Mouse (Mus musculus) stomach, embryonic 16.5 days (tissue): ENCODE results near the gene Asap3. TPM values are rescaled to one million over a fixed set of nuclear protein-coding genes. Genes with fewer than 3 reads are reported as not detected.

Source experiments
- ATAC-seq: fragments of 200-750 bp; cut with Nextera tagmentation; 2 replicates; pipeline ENCODE4 v1.8.0; 2017; ENCODE audit warnings: moderate number of reproducible peaks, moderate TSS enrichment; ENCODE audit not compliant: insufficient read depth, low FRiP score
- H3K27ac ChIP-seq: fragments of 300-500 bp; sonication (generic); 2 replicates; pipeline ENCODE4 v1.5.1; 2014; ENCODE audit warnings: low read length
- H3K27me3 ChIP-seq: fragments of 300-500 bp; sonication (generic); 2 replicates; pipeline ENCODE4 v1.6.1; 2014; ENCODE audit warnings: low read length, control low read depth, mixed read lengths; ENCODE audit not compliant: control insufficient read depth, insufficient read depth
- H3K36me3 ChIP-seq: fragments of 300-500 bp; sonication (generic); 2 replicates; pipeline ENCODE4 v1.6.1; 2014; ENCODE audit warnings: low read length; ENCODE audit not compliant: control insufficient read depth, insufficient read depth
- H3K4me1 ChIP-seq: fragments of 300-500 bp; sonication (generic); 2 replicates; pipeline ENCODE4 v1.6.1; 2014; ENCODE audit warnings: low read length, control low read depth, mixed read lengths; ENCODE audit not compliant: control insufficient read depth, insufficient read depth
- H3K4me2 ChIP-seq: fragments of 300-500 bp; sonication (generic); 2 replicates; pipeline ENCODE4 v1.6.1; 2014; ENCODE audit warnings: low read depth, low read length, mixed read lengths
- H3K4me3 ChIP-seq: fragments of 300-500 bp; sonication (generic); replicated peaks from 2 replicates; pipeline ENCODE4 v1.5.1; 2014; ENCODE audit warnings: mild to moderate bottlenecking, low read length
- H3K9ac ChIP-seq: fragments of 300-500 bp; sonication (generic); 2 replicates; pipeline ENCODE4 v1.6.1; 2014; ENCODE audit warnings: low read length
- H3K9me3 ChIP-seq: fragments of 300-500 bp; sonication (generic); replicated peaks from 2 replicates; pipeline ENCODE4 v1.6.1; 2016; ENCODE audit warnings: low read length, control low read depth; ENCODE audit not compliant: control insufficient read depth
- WGBS: fragments of 180-500 bp; shearing (Covaris S2); extraction: QIAGEN DNeasy Blood & Tissue Kit; methylation state at CpG from one replicate; pipeline ENCODE4 v1.1.7; 2014; 5-methylcytosine and 5-hydroxymethylcytosine counted together
- polyA plus RNA-seq: library from polyadenylated mRNA; unstranded; fragments of >200 nt; fragmentation: Nextera tagmentation; extraction: Ambion mirVana; gene quantifications from 2 replicates; pipeline ENCODE4 v1.2.1, GENCODE M21; 2015

Asap3 gene
- polyA plus RNA-seq, 1 experiment from 2014 or later: 7.0 TPM

DNA sequence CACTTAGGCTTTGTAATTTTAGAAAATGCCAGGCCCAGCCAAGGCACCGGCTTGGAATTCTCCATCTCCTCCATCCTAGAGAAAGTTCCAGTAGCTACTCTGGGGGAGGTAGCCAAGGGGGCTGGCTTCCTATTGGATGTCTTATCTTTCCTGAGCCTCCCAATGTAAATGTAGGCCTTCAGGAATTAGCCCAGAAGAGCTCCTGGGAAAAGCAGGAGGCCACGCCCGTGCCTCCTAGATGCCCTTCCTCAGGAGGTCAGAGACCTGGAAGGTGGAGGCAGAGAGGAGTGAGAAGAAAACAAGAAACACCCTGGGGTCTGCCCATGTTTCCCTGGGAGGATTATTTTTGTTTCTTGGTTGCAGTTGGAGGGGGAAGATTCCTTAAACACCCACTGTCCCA lies 12.6 kb upstream of the Asap3 start:
- H3K9ac ChIP-seq: no peak overlapping the region
- no peaks in the 10 kb centered on the region for H3K27me3 ChIP-seq
- H3K4me1 ChIP-seq: no peaks in the 10 kb centered on the region; the same call in 1 of the 2 replicates
- no peak overlapping the region for H3K27ac ChIP-seq
- H3K4me3 ChIP-seq: no peak overlapping the region
- ATAC-seq: no peak
- 71% methylated on average over 3 of the region's 3 CpGs for WGBS
- H3K9me3 ChIP-seq: no peaks in the 10 kb centered on the region
- H3K36me3 ChIP-seq: no peaks in the 10 kb centered on the region
- H3K4me2 ChIP-seq: no peak overlapping the region

DNA sequence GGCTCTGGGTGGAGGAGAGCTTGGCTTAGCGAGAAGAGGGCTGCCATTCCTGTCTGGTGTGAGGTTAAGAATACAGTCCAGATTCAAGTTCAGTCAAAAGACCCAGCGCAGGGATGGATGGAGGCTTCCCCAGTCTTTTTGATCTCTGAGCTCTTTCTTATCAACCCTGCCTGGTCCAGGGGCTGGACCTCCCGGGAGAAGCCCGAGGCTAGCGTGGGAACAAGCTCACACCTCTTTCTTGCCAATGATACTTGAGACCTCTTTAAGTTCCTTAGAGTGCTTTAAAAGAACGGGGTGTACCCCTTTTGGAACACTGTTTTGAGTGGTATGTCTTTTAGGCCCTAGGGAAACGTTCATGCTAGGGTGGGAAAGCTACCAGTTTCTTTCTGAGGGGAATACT lies 11.1 kb upstream of the Asap3 start:
- no peaks in the 10 kb centered on the region for H3K27me3 ChIP-seq
- H3K36me3 ChIP-seq: no peaks in the 10 kb centered on the region
- WGBS: 55% methylated on average over 7 of the region's 7 CpGs
- H3K4me1 ChIP-seq: no peaks in the 10 kb centered on the region; the same call in 1 of the 2 replicates
- no peak overlapping the region for H3K27ac ChIP-seq
- no peak for ATAC-seq
- H3K9ac ChIP-seq: no peak overlapping the region
- H3K9me3 ChIP-seq: no peaks in the 10 kb centered on the region
- H3K4me2 ChIP-seq: no peak overlapping the region
- H3K4me3 ChIP-seq: no peak overlapping the region

DNA sequence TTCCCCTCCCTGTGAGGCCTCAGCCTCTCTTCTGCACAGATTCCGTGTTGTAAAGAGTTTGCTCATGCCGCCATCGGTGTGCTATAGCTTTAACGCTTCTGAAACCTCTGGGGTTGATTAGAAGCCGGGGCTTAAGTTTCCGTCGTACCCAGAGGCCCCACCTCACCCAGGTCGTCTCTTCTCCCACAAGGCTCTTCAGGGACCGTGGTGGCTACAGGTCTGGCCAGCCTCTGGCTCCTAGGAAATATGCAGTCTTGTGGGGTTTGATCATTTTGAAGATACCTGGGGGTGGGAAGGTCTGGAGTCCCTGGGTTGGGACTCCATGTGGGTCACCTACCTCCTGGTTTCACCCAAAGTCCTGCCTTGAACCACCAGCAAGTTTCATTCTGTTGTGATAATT lies 10.5 kb upstream of the Asap3 start:
- no peak for ATAC-seq
- 70% methylated on average over 9 of the region's 9 CpGs for WGBS
- no peak overlapping the region for H3K27ac ChIP-seq

DNA sequence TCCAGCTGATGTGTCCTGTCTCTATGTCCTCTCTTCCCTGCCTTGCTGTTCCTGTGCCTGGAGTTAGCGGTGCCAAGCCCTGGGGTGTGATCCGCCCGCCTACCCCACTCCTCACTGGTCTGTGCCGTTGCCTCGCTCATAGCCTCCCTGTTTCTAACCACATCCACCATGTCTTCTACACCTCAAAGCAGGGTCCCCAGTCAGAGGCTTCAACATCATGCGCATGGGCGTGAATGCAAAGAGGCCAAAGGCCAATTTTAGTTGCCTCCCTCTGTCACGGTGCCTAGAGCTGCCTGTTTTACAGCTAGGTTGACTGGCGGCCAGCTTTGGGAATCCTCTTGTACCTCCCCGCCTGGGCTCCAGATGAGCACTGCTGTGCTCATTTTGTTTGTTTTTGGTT lies 10.0 kb upstream of the Asap3 start:
- no peak overlapping the region for H3K9ac ChIP-seq
- no peaks in the 10 kb centered on the region for H3K9me3 ChIP-seq
- 83% methylated on average over 10 of the region's 10 CpGs for WGBS
- H3K36me3 ChIP-seq: no peaks in the 10 kb centered on the region
- no peak overlapping the region for H3K4me3 ChIP-seq
- H3K27ac ChIP-seq: no peak overlapping the region
- H3K4me1 ChIP-seq: no peaks in the 10 kb centered on the region
- no peak for ATAC-seq
- H3K4me2 ChIP-seq: no peak overlapping the region
- no peaks in the 10 kb centered on the region for H3K27me3 ChIP-seq

More for the DNA sequence above, 10.5 kb upstream of the Asap3 start:
- Histone ChIP-seq H3K4me2 (no peak overlapping the region), H3K4me3 (no peak overlapping the region), H3K9me3 (no peaks in the 10 kb centered on the region), H3K27me3 (no peaks in the 10 kb centered on the region), H3K9ac (no peak overlapping the region), H3K4me1 (no peaks in the 10 kb centered on the region), H3K36me3 (no peaks in the 10 kb centered on the region)

DNA sequence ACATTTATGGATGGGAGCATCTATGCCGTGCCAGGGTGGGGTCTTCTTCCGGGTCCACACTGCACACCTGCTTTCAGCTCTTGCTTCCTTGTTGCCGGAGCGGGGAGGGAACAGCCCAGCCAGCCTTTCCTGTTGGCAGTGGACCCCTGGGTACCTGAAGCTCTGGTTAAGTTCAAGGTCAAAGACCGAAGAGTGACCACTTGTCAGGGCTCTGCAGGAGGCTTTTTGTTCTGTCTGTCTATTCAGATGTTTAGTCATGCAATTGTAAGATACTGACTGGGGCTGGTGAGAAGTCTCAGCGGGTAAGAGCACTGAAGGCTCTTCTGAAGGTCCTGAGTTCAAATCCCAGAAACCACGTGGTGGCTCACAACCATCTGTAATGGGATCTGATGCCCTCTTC lies 7.3 kb upstream of the Asap3 start:
- no peak overlapping the region for H3K27ac ChIP-seq
- H3K9me3 ChIP-seq: no peaks in the 10 kb centered on the region
- H3K4me2 ChIP-seq: no peak overlapping the region
- H3K9ac ChIP-seq: no peak overlapping the region
- no peak for ATAC-seq
- no peaks in the 10 kb centered on the region for H3K27me3 ChIP-seq
- no peaks in the 10 kb centered on the region for H3K4me1 ChIP-seq
- 74% methylated on average over 7 of the region's 7 CpGs for WGBS
- no peaks in the 10 kb centered on the region for H3K36me3 ChIP-seq
- H3K4me3 ChIP-seq: no peak overlapping the region

DNA sequence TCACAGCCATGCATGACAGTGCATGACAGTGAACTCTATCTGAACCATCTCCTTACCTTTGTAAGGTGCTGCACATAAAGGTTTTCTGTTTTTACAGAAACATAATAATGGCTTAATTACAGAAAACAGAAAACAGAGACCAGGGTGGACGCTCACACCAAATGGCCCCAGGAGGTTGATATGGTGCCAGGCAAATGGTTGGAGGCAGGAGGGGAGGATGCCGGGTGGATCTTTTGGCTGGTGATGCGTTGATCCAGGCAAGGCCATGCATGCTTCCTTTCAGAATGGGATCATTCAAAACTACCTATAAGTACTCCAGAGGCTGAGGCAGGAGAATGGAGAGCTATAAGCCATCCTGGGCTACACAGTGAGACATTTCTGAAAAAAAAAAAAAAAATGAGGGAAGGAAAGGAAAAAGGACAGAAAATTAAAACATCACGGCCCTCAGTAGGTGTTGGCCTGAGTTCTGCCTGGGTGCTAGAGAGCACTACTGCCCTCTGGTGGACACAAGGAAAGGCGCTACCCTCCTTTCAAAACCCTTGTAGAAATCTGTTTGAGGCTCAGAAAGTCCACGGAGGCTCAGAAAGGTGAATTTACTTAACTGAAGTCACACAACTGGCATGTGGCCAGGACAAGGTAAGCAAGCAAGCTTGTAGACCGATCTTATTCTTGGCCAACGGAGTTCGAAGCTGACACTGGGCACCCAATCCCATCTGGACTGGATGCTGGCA lies 6.4 kb upstream of the Asap3 start:
- Histone ChIP-seq H3K36me3 (no peaks in the 10 kb centered on the region), H3K9me3 (no peaks in the 10 kb centered on the region), H3K4me1 (no peaks in the 10 kb centered on the region), H3K27ac (no peak overlapping the region), H3K9ac (no peak overlapping the region), H3K27me3 (no peaks in the 10 kb centered on the region), H3K4me2 (no peak overlapping the region), H3K4me3 (no peak overlapping the region)
- 29% methylated on average over 9 of the region's 9 CpGs for WGBS
- no peak for ATAC-seq

DNA sequence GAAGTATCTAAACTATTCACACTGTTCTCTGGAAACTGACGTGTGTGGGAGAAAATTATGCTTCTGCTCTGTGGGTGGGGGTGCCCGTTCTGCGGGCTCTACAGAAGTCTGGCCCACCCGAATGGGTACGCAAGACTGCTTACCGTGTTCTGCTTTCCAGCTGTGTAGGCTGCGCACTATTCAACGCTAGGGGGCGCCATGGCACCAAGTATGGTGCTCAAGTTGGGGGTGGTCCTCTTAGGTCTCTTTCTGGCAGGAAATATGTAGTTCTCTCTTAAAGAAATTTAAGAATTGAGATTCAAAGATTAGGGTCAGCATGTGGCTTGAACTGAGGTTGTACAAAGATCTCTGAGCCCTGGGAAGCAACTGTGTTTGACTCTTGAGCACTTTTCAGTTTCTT lies 3.7 kb upstream of the Asap3 start:
- Histone ChIP-seq H3K9me3 (no peaks in the 10 kb centered on the region), H3K4me1 (peaks cover 11% of the 10 kb centered on the region; the same call in 1 of the 2 replicates), H3K27ac (no peak overlapping the region), H3K9ac (no peak overlapping the region), H3K4me2 (no peak overlapping the region), H3K36me3 (no peaks in the 10 kb centered on the region), H3K4me3 (no peak overlapping the region), H3K27me3 (no peaks in the 10 kb centered on the region)
- 8% methylated on average over 9 of the region's 9 CpGs for WGBS
- no peak for ATAC-seq

DNA sequence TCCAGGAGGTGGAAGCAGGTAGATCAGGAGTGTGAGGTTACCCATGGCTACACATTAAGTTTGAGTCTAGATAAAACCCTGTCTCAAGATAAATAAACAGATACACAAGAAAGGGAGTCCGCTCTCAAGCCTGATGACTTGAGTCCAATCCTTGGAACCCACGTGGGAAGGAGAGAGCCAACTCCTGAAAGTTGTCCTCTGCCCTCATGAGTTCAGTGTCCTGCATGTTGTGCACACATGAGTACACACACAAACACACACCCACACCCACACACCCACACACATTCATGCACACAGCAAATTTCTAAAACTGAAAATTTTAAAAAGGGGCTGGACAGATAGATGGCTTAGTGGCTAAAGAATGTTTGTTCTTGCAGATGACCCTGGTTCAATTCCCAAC lies 1.4 kb upstream of the Asap3 start:
- H3K27ac ChIP-seq: no peak overlapping the region
- 61% methylated on average over 2 of the region's 2 CpGs for WGBS
- no peak overlapping the region for H3K9ac ChIP-seq
- no peak overlapping the region for H3K4me3 ChIP-seq
- H3K27me3 ChIP-seq: no peaks in the 10 kb centered on the region
- no peak overlapping the region for H3K4me2 ChIP-seq
- H3K36me3 ChIP-seq: no peaks in the 10 kb centered on the region
- H3K9me3 ChIP-seq: no peaks in the 10 kb centered on the region
- ATAC-seq: no peak
- H3K4me1 ChIP-seq: peaks cover 16% of the 10 kb centered on the region; the same call in 1 of the 2 replicates

DNA sequence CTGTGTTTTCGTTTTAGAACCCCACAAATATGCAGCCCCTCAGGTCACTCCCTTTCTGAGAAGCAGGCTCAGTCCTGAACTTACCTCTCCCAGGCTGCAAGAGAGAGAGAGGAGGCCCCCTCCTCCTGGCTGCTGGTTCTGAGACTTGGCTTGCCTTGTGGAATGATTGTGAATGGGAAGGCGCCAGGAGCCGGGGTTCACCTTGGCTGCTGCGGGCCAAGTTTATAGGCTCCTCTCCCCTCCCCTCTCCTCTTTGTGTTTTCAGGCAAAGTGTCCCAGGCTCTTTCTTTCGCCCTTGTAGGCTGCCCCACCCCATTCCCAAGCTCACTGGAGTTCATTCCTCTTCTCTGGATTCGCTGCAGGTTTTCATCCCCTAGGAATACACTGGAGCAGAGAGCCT lies 778 bp downstream of the Asap3 start:
- Histone ChIP-seq H3K4me3 (peak overlapping the region; percentile 70), H3K27me3 (no peaks in the 10 kb centered on the region), H3K4me1 (peaks cover 16% of the 10 kb centered on the region; the same call in 1 of the 2 replicates), H3K9me3 (no peaks in the 10 kb centered on the region), H3K27ac (peak overlapping the region; percentile 77; the same call in 1 of the 2 replicates), H3K36me3 (no peaks in the 10 kb centered on the region), H3K9ac (peak overlapping the region; percentile 78), H3K4me2 (peak overlapping the region; percentile 96)
- 7% methylated on average over 6 of the region's 6 CpGs for WGBS
- no peak for ATAC-seq
